Mouse (Mus musculus): Measurements from ENCODE around the gene Tmem269. TPM values are rescaled to one million over a fixed set of nuclear protein-coding genes. Genes with fewer than 3 reads are reported as not detected.
A peak's percentile ranks its signal among the peaks of the same experiment; 100 is the strongest.

Gene Tmem269
- polyA plus RNA-seq, 1 experiment from 2014 or later: 0.14 TPM

- Histone ChIP-seq H3K9ac (ENCODE audit: low read depth, low read length) (0 out of 2 replicates have a peak overlapping the region, but pooled peaks have one; percentile 37), H3K4me3 (replicated peaks; ENCODE audit: low read depth, low read length) (no peak overlapping the region), H3K4me2 (ENCODE audit: low read length) (no peak overlapping the region), H3K27ac (peak overlapping the region; percentile 42; the same call in 1 of the 2 replicates), H3K9me3 (replicated peaks; ENCODE audit: low read length) (no peaks in the 10 kb centered on the region), H3K4me1 (replicated peaks; ENCODE audit: insufficient read depth, low read length) (peaks cover 8% of the 10 kb centered on the region), H3K36me3 (ENCODE audit: insufficient read depth, low read length) (peaks cover 6% of the 10 kb centered on the region), H3K27me3 (ENCODE audit: insufficient read depth, low read length) (no peaks in the 10 kb centered on the region)
- DNase-seq (ENCODE audit: low spot score): peak; percentile 77
- TF ChIP-seq CTCF (IDR thresholded peaks at IDR 0.05; ENCODE audit: low read depth): peak; percentile 88
- WGBS: 31% methylated on average over 13 of the region's 13 CpGs
- ATAC-seq (replicated peaks; ENCODE audit: low FRiP score, low read depth): peak; percentile 58
These were observed 29.6 kb upstream of the Tmem269 start for GRCm38 (mm10) chr4:119247462-119248235.

GRCm38 (mm10) chr4:119246688-119247225, 28.7 kb upstream of the Tmem269 start:
- H3K4me1 ChIP-seq (replicated peaks; ENCODE audit: insufficient read depth, low read length): peaks cover 2% of the 10 kb centered on the region; the same call in 1 of the 2 replicates
- H3K36me3 ChIP-seq (ENCODE audit: insufficient read depth, low read length): peaks cover 6% of the 10 kb centered on the region
- no peak overlapping the region for H3K27ac ChIP-seq
- H3K27me3 ChIP-seq (ENCODE audit: insufficient read depth, low read length): no peaks in the 10 kb centered on the region
- no peak overlapping the region for H3K9ac ChIP-seq (ENCODE audit: low read depth, low read length)
- H3K4me2 ChIP-seq (ENCODE audit: low read length): no peak overlapping the region
- WGBS: 76% methylated on average over 14 of the region's 14 CpGs
- ATAC-seq (replicated peaks; ENCODE audit: low FRiP score, low read depth) (no peak; the same call in 1 of the 2 replicates), DNase-seq (ENCODE audit: low spot score) (no peak)
- H3K4me3 ChIP-seq (replicated peaks; ENCODE audit: low read depth, low read length): no peak overlapping the region
- no peak for TF ChIP-seq CTCF (IDR thresholded peaks at IDR 0.05; ENCODE audit: low read depth)
- H3K9me3 ChIP-seq (replicated peaks; ENCODE audit: low read length): no peaks in the 10 kb centered on the region

GRCm38 (mm10) chr4:119245961-119246360, 27.9 kb upstream of the Tmem269 start:
- TF ChIP-seq CTCF (IDR thresholded peaks at IDR 0.05; ENCODE audit: low read depth): no peak
- H3K36me3 ChIP-seq (ENCODE audit: insufficient read depth, low read length): peaks cover 10% of the 10 kb centered on the region

DNA sequence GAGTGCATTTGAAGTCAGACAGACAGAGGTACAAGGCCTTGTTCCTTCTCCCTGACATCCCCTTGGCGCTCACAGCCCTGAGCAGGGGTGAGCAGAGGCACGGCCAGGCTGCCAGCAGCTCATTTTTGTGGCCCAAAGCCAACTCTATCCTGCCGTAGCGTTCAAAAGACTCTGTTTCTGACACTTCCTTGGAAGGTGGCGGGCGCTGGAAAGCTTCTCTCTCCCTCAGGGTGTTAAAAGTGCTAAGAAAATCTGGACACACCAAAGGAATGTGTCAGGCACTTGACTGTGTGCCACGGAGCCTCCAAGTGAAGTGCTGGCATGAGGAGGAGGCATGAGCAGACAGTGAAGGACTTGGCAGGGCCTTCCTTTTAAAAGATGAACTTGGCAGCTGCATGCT, 27.5 kb upstream of the Tmem269 start:
- H3K4me1 ChIP-seq (replicated peaks; ENCODE audit: insufficient read depth, low read length): peaks cover 2% of the 10 kb centered on the region; the same call in 1 of the 2 replicates
- no peak for TF ChIP-seq CTCF (IDR thresholded peaks at IDR 0.05; ENCODE audit: low read depth)
- ATAC-seq (replicated peaks; ENCODE audit: low FRiP score, low read depth) (no peak), DNase-seq (ENCODE audit: low spot score) (no peak)
- no peak overlapping the region for H3K27ac ChIP-seq
- H3K9me3 ChIP-seq (replicated peaks; ENCODE audit: low read length): no peaks in the 10 kb centered on the region
- H3K36me3 ChIP-seq (ENCODE audit: insufficient read depth, low read length): peaks cover 10% of the 10 kb centered on the region
- H3K4me2 ChIP-seq (ENCODE audit: low read length): no peak overlapping the region
- no peak overlapping the region for H3K4me3 ChIP-seq (replicated peaks; ENCODE audit: low read depth, low read length)
- no peak overlapping the region for H3K9ac ChIP-seq (ENCODE audit: low read depth, low read length)
- WGBS: 66% methylated on average over 7 of the region's 7 CpGs
- H3K27me3 ChIP-seq (ENCODE audit: insufficient read depth, low read length): no peaks in the 10 kb centered on the region

More at GRCm38 (mm10) chr4:119245961-119246360, 27.9 kb upstream of the Tmem269 start:
- H3K27ac ChIP-seq: no peak overlapping the region
- ATAC-seq (replicated peaks; ENCODE audit: low FRiP score, low read depth): no peak
- no peak overlapping the region for H3K4me2 ChIP-seq (ENCODE audit: low read length)
- DNase-seq (ENCODE audit: low spot score): no peak
- H3K9ac ChIP-seq (ENCODE audit: low read depth, low read length): no peak overlapping the region
- no peaks in the 10 kb centered on the region for H3K9me3 ChIP-seq (replicated peaks; ENCODE audit: low read length)
- no peaks in the 10 kb centered on the region for H3K27me3 ChIP-seq (ENCODE audit: insufficient read depth, low read length)
- H3K4me1 ChIP-seq (replicated peaks; ENCODE audit: insufficient read depth, low read length): peaks cover 2% of the 10 kb centered on the region; the same call in 1 of the 2 replicates
- WGBS: 86% methylated on average over 9 of the region's 9 CpGs
- no peak overlapping the region for H3K4me3 ChIP-seq (replicated peaks; ENCODE audit: low read depth, low read length)

- no peak overlapping the region for H3K9ac ChIP-seq (ENCODE audit: low read depth, low read length)
- WGBS: 75% methylated on average over 22 of the region's 22 CpGs
- H3K27me3 ChIP-seq (ENCODE audit: insufficient read depth, low read length): no peaks in the 10 kb centered on the region
- no peaks in the 10 kb centered on the region for H3K9me3 ChIP-seq (replicated peaks; ENCODE audit: low read length)
- peaks cover 10% of the 10 kb centered on the region for H3K36me3 ChIP-seq (ENCODE audit: insufficient read depth, low read length)
- DNase-seq (ENCODE audit: low spot score) (no peak), ATAC-seq (replicated peaks; ENCODE audit: low FRiP score, low read depth) (no peak)
- no peak overlapping the region for H3K4me3 ChIP-seq (replicated peaks; ENCODE audit: low read depth, low read length)
- H3K4me2 ChIP-seq (ENCODE audit: low read length): no peak overlapping the region
- no peak overlapping the region for H3K27ac ChIP-seq
- H3K4me1 ChIP-seq (replicated peaks; ENCODE audit: insufficient read depth, low read length): peaks cover 2% of the 10 kb centered on the region; the same call in 1 of the 2 replicates
- TF ChIP-seq CTCF (IDR thresholded peaks at IDR 0.05; ENCODE audit: low read depth): no peak
These were observed 26.6 kb upstream of the Tmem269 start for GRCm38 (mm10) chr4:119244468-119245240.

DNA sequence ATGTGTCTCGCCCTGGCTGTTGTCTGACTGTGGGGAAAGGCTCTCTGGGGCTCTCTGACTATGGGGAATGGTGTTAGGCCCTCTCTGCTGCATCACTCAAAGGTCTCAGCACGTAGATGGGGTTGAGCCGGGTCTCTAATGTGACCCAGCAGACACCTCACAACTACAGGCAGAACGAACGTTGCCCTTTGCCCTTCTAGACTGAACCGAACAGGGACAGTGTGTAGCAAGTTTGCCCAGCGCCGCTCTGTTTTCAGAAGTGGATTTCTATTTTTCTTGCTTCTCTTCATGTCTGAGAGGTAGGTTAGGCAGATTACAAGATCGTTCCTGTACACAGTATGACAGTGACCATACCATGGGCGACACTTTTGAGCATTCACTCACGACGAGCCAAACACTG, 24.6 kb upstream of the Tmem269 start:
- Histone ChIP-seq H3K4me2 (ENCODE audit: low read length) (no peak overlapping the region), H3K27me3 (ENCODE audit: insufficient read depth, low read length) (no peaks in the 10 kb centered on the region), H3K27ac (no peak overlapping the region), H3K36me3 (ENCODE audit: insufficient read depth, low read length) (peaks cover 10% of the 10 kb centered on the region; the same call in 1 of the 2 replicates), H3K9me3 (replicated peaks; ENCODE audit: low read length) (no peaks in the 10 kb centered on the region), H3K9ac (ENCODE audit: low read depth, low read length) (no peak overlapping the region), H3K4me3 (replicated peaks; ENCODE audit: low read depth, low read length) (no peak overlapping the region), H3K4me1 (replicated peaks; ENCODE audit: insufficient read depth, low read length) (no peaks in the 10 kb centered on the region; the same call in 1 of the 2 replicates)
- TF ChIP-seq CTCF (IDR thresholded peaks at IDR 0.05; ENCODE audit: low read depth): no peak
- WGBS: 91% methylated on average over 12 of the region's 12 CpGs
- no peak for ATAC-seq (replicated peaks; ENCODE audit: low FRiP score, low read depth)
- DNase-seq (ENCODE audit: low spot score): no peak

All from kidney, postnatal 0 days (tissue).